Mouse (Mus musculus) neural tube, embryonic 12.5 days (tissue): ENCODE data around the gene Rslcan18. TPM values are rescaled to one million over a fixed set of nuclear protein-coding genes. Genes with fewer than 3 reads are reported as not detected.
A peak's percentile ranks its signal among the peaks of the same experiment; 100 is the strongest.
"Not testable (repeated sequence)": the region's sequence is repeated elsewhere in the genome, so short reads cannot be mapped to it uniquely, and the experiment has no call there.

ENCODE experiments used
- ATAC-seq: fragments of 200-750 bp; cut with Nextera tagmentation; 2 replicates; pipeline ENCODE4 v1.8.0; 2017; ENCODE audit warnings: low read depth, mild to moderate bottlenecking, moderate TSS enrichment, moderate library complexity; ENCODE audit not compliant: low FRiP score
- H3K27ac ChIP-seq: fragments of 300-500 bp; sonication (generic); 2 replicates; pipeline ENCODE4 v1.5.1; 2016
- H3K27me3 ChIP-seq: fragments of 300-500 bp; sonication (generic); replicated peaks from 2 replicates; pipeline ENCODE4 v1.6.1; 2016; ENCODE audit warnings: mild to moderate bottlenecking
- H3K36me3 ChIP-seq: fragments of 300-500 bp; sonication (generic); 2 replicates; pipeline ENCODE4 v1.6.1; 2016; ENCODE audit warnings: mild to moderate bottlenecking
- H3K4me1 ChIP-seq: fragments of 300-500 bp; sonication (generic); 2 replicates; pipeline ENCODE4 v1.6.1; 2016
- H3K4me2 ChIP-seq: fragments of 300-500 bp; sonication (generic); replicated peaks from 2 replicates; pipeline ENCODE4 v1.6.1; 2016; ENCODE audit warnings: mild to moderate bottlenecking
- H3K4me3 ChIP-seq: fragments of 300-500 bp; sonication (generic); 2 replicates; pipeline ENCODE4 v1.5.1; 2016
- H3K9ac ChIP-seq: fragments of 300-500 bp; sonication (generic); 2 replicates; pipeline ENCODE4 v1.6.1; 2016; ENCODE audit warnings: mild to moderate bottlenecking
- H3K9me3 ChIP-seq: fragments of 300-500 bp; sonication (generic); 2 replicates; pipeline ENCODE4 v1.6.1; 2016; ENCODE audit warnings: mild to moderate bottlenecking
- WGBS: fragments of 180-500 bp; shearing (Covaris S2); methylation state at CpG from one replicate; pipeline ENCODE4 v1.1.7; 2016; 5-methylcytosine and 5-hydroxymethylcytosine counted together
- polyA plus RNA-seq: library from polyadenylated mRNA; unstranded; fragments of >200 nt; fragmentation: Nextera tagmentation; extraction: Ambion mirVana; gene quantifications from 2 replicates; pipeline ENCODE4 v1.2.1, GENCODE M21; 2016

Rslcan18 gene
- 0.16 and 0.19 TPM in 2 replicates for polyA plus RNA-seq

DNA sequence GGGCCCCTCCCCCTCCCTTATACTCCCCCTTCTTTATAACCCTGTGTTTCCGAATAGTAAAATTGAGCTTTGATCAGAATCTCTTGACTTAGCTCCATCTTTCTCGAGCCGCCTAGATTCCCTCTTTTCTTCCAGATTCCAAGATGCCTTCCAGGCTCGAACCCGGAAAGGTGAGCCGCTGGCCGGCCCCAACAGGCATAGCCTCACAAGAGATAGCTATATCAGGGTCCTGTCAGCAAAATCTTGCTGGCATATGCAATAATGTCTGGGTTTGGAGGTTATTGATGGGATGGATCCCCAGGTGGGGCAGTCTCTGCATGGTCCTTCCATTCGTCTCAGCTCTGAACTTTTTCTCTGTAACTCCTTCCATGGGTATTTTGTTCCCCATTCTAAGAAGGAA lies at the start of gene Rslcan18:
Rslcan18 (minus strand) TSS at position 101 of the 400 bp plus-strand sequence.
- 92% methylated on average over 8 of the region's 8 CpGs for WGBS
- not testable (repeated sequence) for H3K9ac ChIP-seq, H3K27me3 ChIP-seq, H3K36me3 ChIP-seq, H3K4me3 ChIP-seq, H3K4me2 ChIP-seq, H3K9me3 ChIP-seq, ATAC-seq, H3K4me1 ChIP-seq, H3K27ac ChIP-seq

DNA sequence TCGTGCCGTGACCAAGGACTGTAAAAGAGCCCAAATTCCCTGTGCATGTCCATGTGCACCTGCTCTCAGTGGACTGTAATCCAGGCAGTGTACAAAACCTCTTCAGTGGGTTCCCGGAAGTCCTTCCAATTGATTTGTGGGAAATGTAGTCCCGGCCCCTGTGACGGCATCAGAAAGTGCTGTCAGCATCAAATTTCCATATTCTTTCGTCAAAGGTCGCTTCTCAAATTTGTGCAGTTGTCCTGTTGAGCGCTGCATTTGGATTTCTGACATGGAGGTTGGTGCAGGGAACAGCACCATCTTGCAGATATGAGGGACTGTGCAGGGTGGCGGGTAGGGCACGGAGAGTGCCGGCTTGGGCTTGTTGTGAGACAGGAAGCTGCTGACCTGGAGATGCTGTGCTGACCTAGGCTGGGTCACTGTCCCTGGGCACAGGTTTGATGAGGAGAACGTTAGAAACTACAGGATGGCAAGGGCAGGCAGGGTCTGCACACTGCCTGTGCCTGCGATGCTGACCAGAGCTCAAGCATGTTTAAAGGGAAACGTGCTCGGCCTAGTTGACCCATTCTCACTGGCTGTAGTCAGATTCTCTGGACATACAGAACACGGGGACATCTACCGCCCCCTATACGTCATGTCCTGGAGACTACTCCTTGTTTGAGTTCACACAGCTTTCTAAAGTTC lies 12.1 kb upstream of the Rslcan18 start:
- no peaks in the 10 kb centered on the region for H3K9me3 ChIP-seq
- H3K4me2 ChIP-seq = peak overlapping the region; percentile 77
- no peaks in the 10 kb centered on the region for H3K36me3 ChIP-seq
- H3K4me1 ChIP-seq = no peaks in the 10 kb centered on the region
- peak; percentile 98 for ATAC-seq
- H3K27me3 ChIP-seq = no peaks in the 10 kb centered on the region
- under 1% methylated on average over 18 of the region's 18 CpGs for WGBS
- H3K4me3 ChIP-seq = peak overlapping the region; percentile 63
- H3K27ac ChIP-seq = no peak overlapping the region
- H3K9ac ChIP-seq = peak overlapping the region; percentile 69

DNA sequence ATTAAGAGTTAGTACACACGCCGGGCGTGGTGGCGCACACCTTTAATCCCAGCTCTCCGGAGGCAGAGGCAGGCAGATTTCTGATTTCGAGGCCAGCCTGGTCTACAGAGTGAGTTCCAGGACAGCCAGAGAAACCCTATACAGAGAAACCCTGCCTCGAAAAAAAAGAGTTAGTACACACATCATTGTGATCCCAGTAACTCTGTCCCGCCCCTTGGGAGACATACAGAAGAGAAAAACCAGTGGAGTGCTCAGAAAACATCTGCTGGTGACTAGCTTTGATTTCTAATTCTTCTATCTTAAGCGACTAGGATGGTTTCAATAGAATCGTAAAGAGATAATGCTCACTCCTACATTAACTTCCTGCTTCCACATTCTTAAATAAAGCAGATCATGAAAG lies 11.4 kb upstream of the Rslcan18 start:
- 81% methylated on average over 10 of the region's 10 CpGs for WGBS
- H3K27ac ChIP-seq, H3K9me3 ChIP-seq, H3K9ac ChIP-seq, H3K36me3 ChIP-seq, H3K4me3 ChIP-seq, H3K27me3 ChIP-seq, H3K4me1 ChIP-seq: not testable (repeated sequence)
- peak overlapping the region; percentile 77; the same call in 1 of the 2 replicates for H3K4me2 ChIP-seq
- ATAC-seq = 0 out of 2 replicates have a peak, but pooled peaks have one; percentile 35

GRCm38 (mm10) chr13:67124460-67124859 lies 8.4 kb upstream of the Rslcan18 start:
- no peaks in the 10 kb centered on the region for H3K36me3 ChIP-seq
- 85% methylated on average over 1 of the region's 1 CpGs for WGBS
- no peak for ATAC-seq

DNA sequence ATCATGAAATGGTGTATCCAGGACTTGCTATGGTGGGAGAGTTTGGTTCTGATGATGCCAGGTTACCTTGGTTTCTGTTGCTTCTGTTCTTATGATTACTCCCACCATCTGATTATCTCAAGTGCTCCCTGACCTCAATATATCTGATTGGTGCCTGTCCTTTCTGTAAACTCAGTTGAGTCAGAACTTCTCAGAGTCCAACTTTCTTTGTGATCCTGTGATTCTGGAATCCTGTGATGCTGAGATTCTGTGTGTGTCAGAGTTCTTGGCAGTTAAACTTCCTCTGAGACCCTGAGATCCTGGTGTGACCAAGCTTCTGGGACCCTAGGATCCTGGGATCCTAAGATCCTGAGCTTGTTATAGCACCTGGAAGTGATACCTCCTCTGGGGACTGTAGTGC lies 5.3 kb upstream of the Rslcan18 start, which contains the start of gene Zfp759:
Zfp759 (plus strand) TSS at position 301 of the 400 bp plus-strand sequence.
- H3K4me3 ChIP-seq, H3K4me1 ChIP-seq, H3K9me3 ChIP-seq, H3K27me3 ChIP-seq, H3K36me3 ChIP-seq, H3K27ac ChIP-seq, ATAC-seq, H3K4me2 ChIP-seq, H3K9ac ChIP-seq: not testable (repeated sequence)

More at GRCm38 (mm10) chr13:67124460-67124859, 8.4 kb upstream of the Rslcan18 start:
- Histone ChIP-seq H3K4me3 (no peak overlapping the region), H3K27me3 (no peaks in the 10 kb centered on the region), H3K4me1 (no peaks in the 10 kb centered on the region), H3K9me3 (no peaks in the 10 kb centered on the region), H3K9ac (no peak overlapping the region), H3K4me2 (no peak overlapping the region), H3K27ac (no peak overlapping the region)

DNA sequence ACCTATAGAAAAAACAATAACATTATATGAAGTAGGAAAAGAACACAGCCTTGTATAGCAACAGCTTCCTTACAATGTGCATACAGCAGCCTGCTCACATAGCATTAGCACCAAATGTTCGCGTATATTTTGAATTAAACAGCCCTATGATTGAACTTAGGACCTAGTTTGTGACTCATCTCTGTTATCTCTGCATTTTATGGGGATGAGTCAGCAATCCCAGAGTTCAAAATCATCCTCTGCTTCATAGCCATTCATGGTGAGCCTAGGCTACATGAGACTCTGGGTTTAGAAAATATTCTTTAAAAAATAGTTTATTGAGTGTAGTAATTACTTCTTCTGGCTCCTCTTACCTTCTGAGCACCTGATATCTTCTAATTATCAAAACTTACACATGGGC lies 2.8 kb downstream of the Rslcan18 start:
- H3K27me3 ChIP-seq = no peaks in the 10 kb centered on the region
- ATAC-seq = no peak
- no peak overlapping the region for H3K27ac ChIP-seq
- no peaks in the 10 kb centered on the region for H3K9me3 ChIP-seq
- H3K4me2 ChIP-seq = no peak overlapping the region
- no peaks in the 10 kb centered on the region for H3K36me3 ChIP-seq
- no peak overlapping the region for H3K4me3 ChIP-seq
- no peak overlapping the region for H3K9ac ChIP-seq
- WGBS = 89% methylated on average over 2 of the region's 2 CpGs
- H3K4me1 ChIP-seq = no peaks in the 10 kb centered on the region

DNA sequence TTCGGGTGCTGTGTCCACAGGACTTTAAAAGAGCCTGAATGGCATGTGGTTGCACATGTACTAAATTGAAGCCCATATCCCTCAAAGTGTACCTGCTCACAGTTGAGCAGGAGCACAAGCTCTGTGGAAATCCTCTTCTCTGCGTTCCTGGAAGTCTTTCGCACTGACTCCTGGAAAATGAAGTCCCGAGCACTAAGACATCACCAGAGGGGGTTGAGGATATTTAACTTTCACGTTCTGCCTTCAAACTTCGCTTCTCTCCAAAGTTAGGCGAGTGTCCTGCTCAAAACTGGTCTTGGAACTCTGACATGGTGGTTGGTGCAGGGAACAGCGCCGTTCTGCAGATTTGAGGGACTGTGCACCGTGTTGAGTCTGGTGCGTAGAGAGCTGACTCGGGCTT lies 4.0 kb downstream of the Rslcan18 start:
- 84% methylated on average over 12 of the region's 12 CpGs for WGBS
- Histone ChIP-seq H3K4me2 (no peak overlapping the region), H3K4me3 (no peak overlapping the region), H3K36me3 (no peaks in the 10 kb centered on the region), H3K9me3 (no peaks in the 10 kb centered on the region), H3K27me3 (no peaks in the 10 kb centered on the region), H3K9ac (no peak overlapping the region), H3K4me1 (peaks cover 3% of the 10 kb centered on the region), H3K27ac (no peak overlapping the region)
- no peak for ATAC-seq

- Histone ChIP-seq H3K27ac (no peak overlapping the region), H3K4me1 (peaks cover 3% of the 10 kb centered on the region), H3K4me2 (peak overlapping the region; percentile 77), H3K9ac (no peak overlapping the region), H3K4me3 (peak overlapping the region; percentile 54), H3K36me3 (peaks cover 6% of the 10 kb centered on the region; the same call in 1 of the 2 replicates), H3K9me3 (no peaks in the 10 kb centered on the region), H3K27me3 (no peaks in the 10 kb centered on the region)
- 8% methylated on average over 9 of the region's 9 CpGs for WGBS
- peak; percentile 62 for ATAC-seq
Measured at GRCm38 (mm10) chr13:67108821-67109206, 7.2 kb downstream of the Rslcan18 start.

- Histone ChIP-seq H3K4me3 (peak within 1 kb of the TSS; percentile 54), H3K36me3 (peaks cover 6% of the 10 kb centered on the region; the same call in 1 of the 2 replicates), H3K9ac (peak within 1 kb of the TSS; percentile 53), H3K27ac (no peak within 1 kb of the TSS), H3K27me3 (no peaks in the 10 kb centered on the region), H3K9me3 (no peaks in the 10 kb centered on the region), H3K4me1 (peaks cover 3% of the 10 kb centered on the region), H3K4me2 (peak within 1 kb of the TSS; percentile 77)
- WGBS = under 1% methylated on average over 17 of the region's 17 CpGs
- ATAC-seq = peak; percentile 98
Measured at GRCm38 (mm10) chr13:67108194-67108820, 7.8 kb downstream of the Rslcan18 start, which contains the start of gene Gm28557. Gene Gm28557 (minus strand): TSS chr13:67108604.

GRCm38 (mm10) chr13:67107681-67108080 lies 8.4 kb downstream of the Rslcan18 start:
- Histone ChIP-seq H3K4me2 (peak overlapping the region; percentile 77), H3K27me3 (no peaks in the 10 kb centered on the region), H3K36me3 (peaks cover 6% of the 10 kb centered on the region; the same call in 1 of the 2 replicates), H3K4me1 (peaks cover 3% of the 10 kb centered on the region), H3K9ac (peak overlapping the region; percentile 53), H3K9me3 (no peaks in the 10 kb centered on the region), H3K4me3 (peak overlapping the region; percentile 54), H3K27ac (no peak overlapping the region)
- no peak; the same call in 1 of the 2 replicates for ATAC-seq
- 69% methylated on average over 9 of the region's 9 CpGs for WGBS

DNA sequence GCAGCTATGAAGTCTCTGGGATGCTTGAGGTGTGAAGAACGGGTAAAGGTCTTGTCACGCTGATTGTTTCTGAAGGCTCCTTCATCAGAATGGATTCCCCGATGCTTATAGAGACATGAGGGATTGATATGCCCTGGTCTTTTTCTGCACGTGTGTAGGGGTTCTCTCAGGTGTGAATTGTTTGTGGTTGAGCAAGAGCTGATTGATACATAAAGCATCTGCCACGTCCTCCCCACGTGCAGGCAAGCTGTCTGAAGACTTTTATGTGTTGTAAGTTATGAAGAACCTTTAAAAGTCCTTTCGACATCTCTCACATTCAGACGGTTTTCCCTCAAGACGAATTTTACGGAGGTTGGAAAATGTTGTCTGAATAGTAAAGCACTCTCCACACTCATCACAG lies 18.2 kb downstream of the Rslcan18 start, which contains the start of gene Zfp708:
Zfp708 (minus strand) TSS at position 101 of the 400 bp plus-strand sequence.
- Histone ChIP-seq H3K9ac (no peak within 1 kb of the TSS), H3K4me2 (no peak within 1 kb of the TSS), H3K4me3 (no peak within 1 kb of the TSS), H3K27ac (no peak within 1 kb of the TSS), H3K9me3 (no peaks in the 10 kb centered on the region), H3K4me1 (no peaks in the 10 kb centered on the region), H3K36me3 (no peaks in the 10 kb centered on the region), H3K27me3 (no peaks in the 10 kb centered on the region)
- WGBS = 92% methylated on average over 10 of the region's 10 CpGs
- no peak for ATAC-seq

DNA sequence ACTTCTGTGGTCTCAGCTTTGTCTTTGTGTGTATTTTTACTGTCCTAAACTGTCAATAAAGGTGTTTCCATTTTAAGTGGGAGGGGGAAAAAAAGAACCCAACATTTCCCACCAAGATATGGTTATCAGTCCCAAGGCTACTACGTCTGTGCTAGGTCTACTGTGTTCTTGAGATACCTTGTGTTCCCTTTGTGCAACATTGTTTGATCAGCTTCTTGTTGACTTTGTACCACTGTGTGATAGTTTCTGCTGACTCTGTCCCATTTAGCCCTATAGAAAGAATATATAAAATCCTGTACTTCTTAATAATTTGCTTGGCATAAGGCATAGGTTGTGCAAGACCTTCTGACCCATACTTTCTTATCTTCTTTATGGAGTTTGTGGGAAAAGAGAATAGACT lies 25.9 kb downstream of the Rslcan18 start:
- no peak overlapping the region for H3K27ac ChIP-seq
- ATAC-seq = no peak
- no peaks in the 10 kb centered on the region for H3K36me3 ChIP-seq
- no peak overlapping the region for H3K4me3 ChIP-seq
- WGBS = 86% methylated on average over 1 of the region's 1 CpGs
- H3K4me1 ChIP-seq = no peaks in the 10 kb centered on the region
- H3K4me2 ChIP-seq = no peak overlapping the region
- no peaks in the 10 kb centered on the region for H3K9me3 ChIP-seq
- H3K9ac ChIP-seq = no peak overlapping the region
- no peaks in the 10 kb centered on the region for H3K27me3 ChIP-seq
